Mouse (Mus musculus) liver, postnatal 0 days (tissue): ENCODE results near the gene Pip5k1a.

Source experiments
- CTCF ChIP-seq: sonication (generic); IDR thresholded peaks from 2 replicates; pipeline ENCODE4 v1.5.1; 2016; ENCODE audit warnings: antibody characterized with exemption, low read depth
- EP300 ChIP-seq: IDR thresholded peaks from 2 replicates; pipeline ENCODE4 v1.6.1; 2016; ENCODE audit warnings: antibody characterized with exemption, low read depth, mild to moderate bottlenecking

GRCm38 (mm10) chr3:95066570-95066969 is 40.2 kb downstream of the Pip5k1a start:
- TF ChIP-seq CTCF = no peak
- no peak for TF ChIP-seq EP300
